Mouse (Mus musculus): ENCODE measurements at regions not wholly inside any gene's neighbourhood (a gene's known extent, or its start where the extent isn't known, plus 50 kb on each side); places are given as distances from the start of the nearest gene placed in this dataset.
A peak's percentile ranks its signal among the peaks of the same experiment; 100 is the strongest.

GRCm38 (mm10) chr2:67332211-67332610 lies 81.3 kb upstream of the Gm21830 start:
- peak; percentile 47 for DNase-seq (ENCODE audit: low spot score)

DNA sequence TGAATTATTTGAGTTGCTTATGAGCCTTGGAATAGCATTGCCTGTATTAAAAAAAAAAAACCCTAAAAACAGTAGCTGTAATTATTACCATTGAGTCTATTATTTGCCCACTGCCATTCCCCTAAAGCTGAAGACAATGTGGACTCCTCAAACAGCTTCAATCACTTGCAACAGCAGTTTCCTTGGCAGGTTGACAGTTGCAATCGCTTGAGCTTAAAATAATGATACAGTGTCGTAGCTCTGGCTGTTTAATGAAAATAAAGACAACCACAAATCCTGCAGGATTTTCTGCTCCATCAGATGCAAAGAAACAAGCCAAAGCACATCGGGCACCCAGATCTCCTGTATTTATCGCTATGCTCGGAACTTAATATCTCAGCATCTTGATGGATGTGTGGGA lies 68.8 kb upstream of the Gm21830 start:
- no peak for DNase-seq (ENCODE audit: low spot score)
